In genomic region chr14:78319580-78319979, GRCm38 (mm10) we compare ENCODE assay signal across 24 mouse cellular contexts. TPM values are rescaled to one million over a fixed set of nuclear protein-coding genes. Genes with fewer than 3 reads are reported as not detected.
DNase-seq lines count a peak whose midpoint lies in the region; ATAC-seq lines count a peak whose summit lies in the region.
"Had no signal": no experiment of that assay in that cellular context is flagged by ENCODE, and none has a peak within 500 bp of the region (broad histone marks: within the 10 kb centered on the region; RNA-seq: fewer than 3 reads in every experiment).

No protein-coding gene starts in this region.

- H3K9ac ChIP-seq in heart, embryonic 12.5 days = no peak overlapping the region
- H3K9ac ChIP-seq: embryonic facial prominence, embryonic 12.5 days; forebrain, embryonic 13.5 days; forebrain, embryonic 15.5 days; forebrain, postnatal 0 days had no signal

- H3K36me3 ChIP-seq in heart, embryonic 12.5 days = no peaks in the 10 kb centered on the region
- H3K36me3 ChIP-seq in embryonic facial prominence, embryonic 10.5 days (replicated peaks) = no peaks in the 10 kb centered on the region
- H3K36me3 ChIP-seq: embryonic facial prominence, embryonic 12.5 days; forebrain, embryonic 15.5 days; G1E had no signal

- H3K4me1 ChIP-seq in heart, embryonic 12.5 days (replicated peaks) = no peaks in the 10 kb centered on the region
- H3K4me1 ChIP-seq in embryonic facial prominence, embryonic 10.5 days = no peaks in the 10 kb centered on the region
- H3K4me1 ChIP-seq: embryonic facial prominence, embryonic 12.5 days; forebrain, embryonic 13.5 days; forebrain, embryonic 15.5 days had no signal

- no peaks in the 10 kb centered on the region for H3K27me3 ChIP-seq in heart, embryonic 12.5 days (replicated peaks)
- no peaks in the 10 kb centered on the region for H3K27me3 ChIP-seq in embryonic facial prominence, embryonic 10.5 days (replicated peaks; ENCODE audit: low read depth, poor library complexity, severe bottlenecking)
- H3K27me3 ChIP-seq: embryonic facial prominence, embryonic 12.5 days; forebrain, embryonic 13.5 days; forebrain, embryonic 15.5 days; Patski had no signal

- no peak overlapping the region for H3K4me3 ChIP-seq in heart, embryonic 12.5 days
- H3K4me3 ChIP-seq in embryonic facial prominence, embryonic 10.5 days = no peak overlapping the region
- H3K4me3 ChIP-seq: embryonic facial prominence, embryonic 12.5 days; forebrain, embryonic 13.5 days; forebrain, embryonic 15.5 days had no signal

- no peak overlapping the region for H3K4me2 ChIP-seq in heart, embryonic 12.5 days
- H3K4me2 ChIP-seq: embryonic facial prominence, embryonic 12.5 days; forebrain, embryonic 13.5 days; forebrain, embryonic 15.5 days had no signal

- H3K27ac ChIP-seq in heart, embryonic 12.5 days (ENCODE audit: poor library complexity, severe bottlenecking) = no peak overlapping the region
- H3K27ac ChIP-seq in embryonic facial prominence, embryonic 10.5 days (replicated peaks) = no peak overlapping the region
- H3K27ac ChIP-seq: embryonic facial prominence, embryonic 12.5 days; forebrain, embryonic 13.5 days; forebrain, embryonic 15.5 days had no signal

- WGBS in heart, embryonic 12.5 days = 76% methylated on average over 5 of the region's 5 CpGs
- 82% methylated on average over 5 of the region's 5 CpGs for WGBS in embryonic facial prominence, embryonic 10.5 days

- H3K9me3 ChIP-seq in heart, embryonic 12.5 days (replicated peaks) = no peaks in the 10 kb centered on the region
- H3K9me3 ChIP-seq in embryonic facial prominence, embryonic 10.5 days = no peaks in the 10 kb centered on the region
- H3K9me3 ChIP-seq: embryonic facial prominence, embryonic 12.5 days; forebrain, embryonic 13.5 days; forebrain, embryonic 15.5 days had no signal

- peak; percentile 18 for DNase-seq in heart, adult 11 months
- DNase-seq in embryonic facial prominence, embryonic 10.5 days (ENCODE audit: low spot score) = no peak
- DNase-seq in adrenal gland, adult 8-10 months = no peak
- no peak for DNase-seq in urinary bladder, postnatal 25 days (ENCODE audit: low spot score)
- DNase-seq: adrenal gland, postnatal 10 days; adrenal gland, postnatal 36 days; B cell, adult 2 months; cerebellum, adult 11 months; cerebellum, adult 18-20 months; cerebellum, adult 8-10 months; cerebellum, adult 9-11 months; cerebellum, postnatal 14 days; cerebellum, postnatal 36 days; embryo, embryonic 11 days; forebrain, postnatal 0 days had no signal

- no peak for ATAC-seq in heart, embryonic 12.5 days (ENCODE audit: insufficient number of reproducible peaks, low FRiP score)
- ATAC-seq in CD4-positive, CD25-positive, alpha-beta regulatory T cell, adult 4 months = peak; percentile 59
- ATAC-seq in activated CD4-positive, CD25-positive, alpha-beta regulatory T cell, adult 4 months = peak; percentile 61
- ATAC-seq in inflammation-experienced regulatory T-cells, adult 6 months = peak; percentile 64
- ATAC-seq: forebrain, embryonic 13.5 days; forebrain, embryonic 15.5 days; forebrain, postnatal 0 days; Patski had no signal

RNA-seq across cellular contexts. Expression of gene Tnfsf11, which starts 11.7 kb away (rescaled TPM):
- polyA plus RNA-seq in heart, embryonic 12.5 days (2016; fragmentation: Nextera tagmentation; extraction: Ambion mirVana) = 0.10 and 0.44 TPM in 2 replicates
- 10 to 100 TPM in 1 of 2 experiments, 1 to 10 TPM in 1; 5.6 to 11.5 TPM for polyA plus RNA-seq in CD4-positive, CD25-positive, alpha-beta regulatory T cell, adult 4 months (2017; shearing (Covaris generic))
- polyA plus RNA-seq in activated CD4-positive, CD25-positive, alpha-beta regulatory T cell, adult 4 months (2017; shearing (Covaris generic)) = 10 to 100 TPM; 10.7 to 12.4 TPM
- polyA plus RNA-seq in inflammation-experienced regulatory T-cells, adult 6 months (2017; shearing (Covaris generic)) = 10 to 100 TPM in 2 of 3 experiments, 1 to 10 TPM in 1; 8.9 to 19.7 (median 14.2) TPM
- polyA plus RNA-seq in embryonic facial prominence, embryonic 10.5 days (2016; fragmentation: Nextera tagmentation; extraction: Ambion mirVana) = 0.09 TPM in 2 replicates
- not detected for total RNA-seq in adrenal gland, adult 8-10 months (2022)
- total RNA-seq: G1E had no signal
- polyA plus RNA-seq: forebrain, embryonic 15.5 days; G1E; Patski had no signal
